Mouse (Mus musculus): ENCODE measurements around the gene Ptpn6.
A peak's percentile ranks its signal among the peaks of the same experiment; 100 is the strongest.
"Not testable (repeated sequence)": the region's sequence is repeated elsewhere in the genome, so short reads cannot be mapped to it uniquely, and the experiment has no call there.

Gene Ptpn6

DNA sequence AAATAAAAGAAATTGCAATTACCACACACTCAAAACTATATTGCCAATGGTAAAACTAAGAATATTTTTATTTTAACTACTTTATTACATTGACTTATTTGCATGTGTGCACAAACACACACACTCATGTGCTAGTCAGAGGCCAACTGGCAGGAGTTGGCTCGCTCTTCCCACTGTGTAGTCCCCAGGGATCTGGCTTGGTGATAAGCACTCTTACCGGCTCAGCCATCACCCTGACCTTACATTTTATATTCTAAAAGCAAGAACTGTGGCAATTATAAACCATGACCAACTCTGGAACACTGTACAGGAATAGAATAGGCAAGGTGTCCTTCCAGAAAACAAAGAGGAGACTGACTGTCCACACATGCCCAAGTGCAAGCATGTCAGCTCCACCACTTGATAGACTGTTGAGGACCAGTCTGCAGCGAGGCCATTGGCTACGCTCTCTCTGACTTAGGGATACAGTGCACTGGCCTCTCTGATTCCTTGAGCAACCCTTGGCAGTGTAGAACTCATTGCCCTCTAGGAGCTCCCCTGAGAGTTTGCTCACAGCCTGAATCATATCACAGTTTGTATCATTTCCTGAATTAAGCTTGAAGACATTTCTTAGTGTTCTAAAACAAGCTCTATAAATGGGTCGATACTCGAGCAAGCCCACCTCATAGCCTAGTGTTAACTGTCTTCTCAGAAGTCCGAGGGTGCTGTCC lies 41.9 kb downstream of the Ptpn6 start:
- no peak for DNase-seq

- DNase-seq: peak; percentile 64
These were observed 44.2 kb downstream of the Ptpn6 start for GRCm38 (mm10) chr6:124694166-124694955.

GRCm38 (mm10) chr6:124693243-124693981 lies 45.1 kb downstream of the Ptpn6 start:
- no peak for DNase-seq

DNA sequence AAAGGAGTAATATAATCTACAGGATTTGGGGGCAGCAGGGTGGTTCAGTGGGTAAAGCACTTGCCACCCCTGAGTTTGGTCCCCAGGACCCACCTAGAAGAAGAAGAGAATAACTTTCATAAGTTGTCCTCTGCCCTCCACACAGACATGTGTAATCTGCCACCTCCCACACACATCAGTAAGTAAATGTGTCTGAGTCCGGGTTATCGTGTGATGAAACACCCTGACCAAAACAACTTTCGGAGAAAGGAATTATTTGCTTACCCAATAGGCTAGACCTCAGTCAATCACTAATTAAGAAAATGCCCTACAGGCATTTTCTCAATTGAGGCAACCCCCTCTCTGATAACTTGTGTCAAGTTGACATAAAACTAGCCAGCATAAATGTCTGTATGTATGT lies 48.0 kb downstream of the Ptpn6 start:
- no peak for DNase-seq

- no peak for DNase-seq
These were observed 49.5 kb downstream of the Ptpn6 start for GRCm38 (mm10) chr6:124689011-124689410.

GRCm38 (mm10) chr6:124688151-124688758 lies 50.3 kb downstream of the Ptpn6 start:
- DNase-seq: no peak

GRCm38 (mm10) chr6:124686644-124687043 lies 51.9 kb downstream of the Ptpn6 start:
- not testable (repeated sequence) for DNase-seq

DNA sequence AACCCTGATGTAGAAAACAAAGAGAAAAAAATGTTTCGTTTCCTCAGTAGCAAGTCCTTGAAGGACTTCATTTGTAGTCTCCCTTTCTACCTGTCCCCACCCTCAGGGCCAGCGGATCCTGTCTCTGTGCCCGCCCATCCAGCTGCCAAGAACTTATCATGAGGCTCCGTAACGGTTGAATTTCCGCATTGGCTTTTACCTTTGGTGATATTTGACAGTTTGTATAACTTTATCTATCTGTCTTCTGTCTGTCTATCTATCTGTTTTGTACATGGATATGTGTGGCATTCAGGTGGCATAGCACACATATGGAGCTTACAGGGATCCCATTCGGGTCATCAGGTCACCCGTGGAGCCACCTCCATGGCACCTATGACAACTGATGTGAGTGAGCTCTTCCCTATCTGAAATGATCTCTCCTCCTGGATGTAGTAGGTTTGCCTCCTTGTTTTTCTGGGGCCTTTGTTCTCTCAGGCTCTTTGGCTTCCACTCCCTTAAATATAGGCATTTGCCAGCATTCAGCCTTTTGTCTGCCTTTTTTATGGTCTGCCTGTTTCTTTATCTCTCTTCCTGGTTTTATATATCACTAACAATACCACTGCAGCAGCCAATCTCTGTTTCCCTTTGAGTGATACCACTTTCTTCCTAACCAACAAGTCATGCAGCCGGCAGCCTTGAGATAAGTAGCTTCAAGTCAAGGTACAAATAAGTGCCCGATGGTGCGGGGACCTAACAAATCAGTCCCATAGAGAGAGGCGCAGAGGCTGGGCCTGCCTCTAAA lies 52.7 kb downstream of the Ptpn6 start:
- no peak for DNase-seq

DNA sequence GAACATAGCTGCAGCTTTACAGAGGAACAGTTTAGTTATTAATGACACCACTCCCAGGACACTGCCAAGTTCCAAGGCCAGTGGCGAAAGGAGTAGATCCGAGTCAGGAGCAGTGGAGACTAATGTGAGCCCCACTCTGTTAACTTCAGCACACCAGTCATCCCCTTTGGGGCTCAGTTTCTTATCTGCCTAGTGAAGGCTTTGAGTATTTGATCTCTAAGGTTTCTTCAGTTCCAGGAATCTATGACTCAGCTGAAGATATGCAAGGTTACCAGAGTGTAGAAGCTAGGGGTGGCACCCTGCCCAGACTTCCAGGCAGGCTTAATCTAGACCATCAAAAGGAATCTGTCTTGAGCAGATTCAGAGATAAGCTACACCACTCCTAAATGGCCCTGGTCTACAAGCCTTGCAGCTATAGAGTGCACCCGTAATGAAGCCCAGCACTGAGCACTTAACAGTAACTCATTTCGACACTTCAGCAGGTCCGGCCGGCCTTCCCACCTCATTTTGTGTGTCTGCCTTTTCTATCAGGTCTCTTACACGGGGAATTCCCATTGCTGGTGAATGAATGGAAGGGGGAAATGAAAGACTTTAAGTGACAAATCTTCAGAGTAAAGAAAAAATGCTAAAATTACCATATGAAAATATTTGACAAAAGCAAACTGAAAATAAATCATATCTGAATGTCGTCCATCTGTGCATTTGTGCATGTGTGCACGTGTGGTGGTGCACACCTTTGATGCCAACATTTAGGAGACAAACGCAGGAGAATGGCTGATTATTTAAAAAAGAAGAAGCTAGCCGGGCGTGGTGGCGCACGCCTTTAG lies 54.7 kb downstream of the Ptpn6 start:
- DNase-seq: peak; percentile 50

DNA sequence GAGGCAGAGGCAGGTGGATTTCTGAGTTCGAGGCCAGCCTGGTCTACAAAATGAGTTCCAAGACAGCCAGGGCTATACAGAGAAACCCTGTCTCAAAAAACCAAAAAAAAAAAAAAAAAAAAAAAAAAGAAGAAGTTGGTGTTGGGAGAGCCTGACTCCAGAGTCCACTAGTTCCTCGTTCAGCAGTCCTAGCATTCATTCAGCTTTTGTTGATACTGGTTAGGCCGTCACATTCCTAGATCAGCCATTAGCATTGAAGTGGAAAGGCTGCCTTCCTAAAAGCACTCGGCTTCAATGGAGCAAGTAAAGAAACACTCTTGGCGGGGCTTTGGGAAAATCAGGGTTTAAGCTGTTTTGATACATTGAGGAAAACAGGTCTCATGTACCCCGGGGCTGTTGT lies 56.2 kb downstream of the Ptpn6 start:
- not testable (repeated sequence) for DNase-seq

- no peak for DNase-seq
These were observed 59.0 kb downstream of the Ptpn6 start for GRCm38 (mm10) chr6:124679486-124679885.

DNA sequence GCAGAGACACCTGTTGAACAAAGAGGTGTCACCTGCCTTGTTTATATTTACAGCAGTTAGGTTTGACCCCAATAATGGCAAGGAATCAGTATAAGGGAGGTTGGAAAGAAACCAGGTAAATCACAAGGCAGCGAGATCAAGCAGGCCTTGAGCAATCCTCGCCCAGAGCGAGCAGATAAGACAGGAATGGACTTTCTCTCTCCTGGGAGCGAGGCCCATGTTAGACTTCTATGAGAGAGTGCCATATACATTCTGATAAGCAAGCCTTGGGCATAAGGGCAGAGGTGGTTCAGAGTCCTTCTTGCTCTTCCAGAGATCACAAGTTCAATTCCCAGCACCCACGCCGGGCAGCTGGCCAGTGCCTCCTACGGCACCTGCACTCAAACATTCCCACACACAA lies 59.7 kb downstream of the Ptpn6 start:
- DNase-seq: no peak

DNA sequence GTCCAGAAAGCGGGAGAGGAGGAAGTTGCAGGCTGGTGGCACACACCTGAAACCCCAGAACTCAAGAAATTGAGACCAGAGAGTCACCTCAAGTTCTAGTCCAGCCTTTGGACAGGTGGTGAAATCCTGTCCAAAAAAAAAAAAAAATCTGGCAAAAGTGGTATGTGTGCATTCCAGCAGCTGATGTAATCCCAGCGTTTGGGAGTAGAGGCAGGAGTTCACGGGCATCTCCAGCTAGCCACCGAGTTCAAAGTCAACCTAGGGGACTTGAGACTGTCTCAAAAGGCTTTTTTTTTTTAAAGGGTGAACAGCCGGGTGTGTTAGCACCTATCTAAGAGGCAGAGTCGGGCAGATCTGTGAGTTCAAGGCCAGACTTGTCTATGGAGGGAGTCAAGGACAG lies 62.3 kb downstream of the Ptpn6 start:
- DNase-seq: no peak

GRCm38 (mm10) chr6:124674591-124674990 lies 63.9 kb downstream of the Ptpn6 start:
- DNase-seq: no peak

DNA sequence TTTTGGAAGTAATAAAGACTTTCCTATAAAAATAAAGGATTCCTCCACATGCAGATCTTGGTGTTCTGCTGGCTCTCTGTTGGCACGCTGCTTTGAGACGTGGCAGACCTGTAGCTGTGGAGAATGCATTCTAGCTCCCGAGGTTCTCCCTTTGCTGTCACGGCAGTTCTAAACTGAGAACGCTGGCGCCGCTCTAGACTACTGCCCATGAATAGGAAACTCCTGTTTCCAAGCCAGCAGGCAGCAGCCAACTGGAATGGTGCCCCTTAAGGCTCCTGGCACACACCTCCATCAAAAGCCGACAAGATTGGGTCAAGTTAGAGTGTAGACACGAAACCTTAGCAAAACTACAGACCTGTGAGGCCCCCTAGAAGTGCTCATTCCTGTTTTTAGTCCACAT lies 64.9 kb downstream of the Ptpn6 start:
- DNase-seq: peak; percentile 49

- no peak for DNase-seq
These were observed 66.4 kb downstream of the Ptpn6 start for GRCm38 (mm10) chr6:124672100-124672499.
